Mouse (Mus musculus) liver, embryonic 14.5 days (tissue): Measurements from ENCODE around the gene Uba7.

Experiments used
- CTCF ChIP-seq: IDR thresholded peaks from 2 replicates; pipeline ENCODE4 v1.5.1; 2016; ENCODE audit warnings: antibody characterized with exemption, low read depth, control low read depth
- EP300 ChIP-seq: IDR thresholded peaks from 2 replicates; pipeline ENCODE4 v1.6.1; 2016; ENCODE audit warnings: antibody characterized with exemption, low read depth

GRCm38 (mm10) chr9:107978815-107979214 is 3.5 kb downstream of the Uba7 start:
- no peak for TF ChIP-seq CTCF
- no peak for TF ChIP-seq EP300
